Mouse (Mus musculus): ENCODE measurements around the gene Brdt.

Gene Brdt

DNA sequence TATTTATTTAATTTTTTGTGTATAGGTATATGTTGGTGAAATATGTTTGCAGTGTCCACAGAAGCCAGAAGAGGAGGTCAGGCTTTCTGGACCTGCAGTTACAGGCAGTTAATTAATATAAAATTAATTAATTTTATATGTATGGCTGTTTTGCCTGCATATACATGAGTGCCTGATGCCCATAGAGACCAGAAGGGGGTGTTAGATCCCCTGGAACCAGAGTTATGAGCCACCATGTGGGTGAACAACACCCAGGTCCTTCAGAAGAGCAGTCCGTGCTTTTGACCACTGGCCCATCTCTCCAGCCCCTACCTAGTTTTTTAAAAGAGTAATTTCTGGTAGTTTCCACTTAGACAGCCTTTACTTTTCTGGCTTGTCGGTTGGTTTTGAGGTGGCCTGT lies 81.3 kb downstream of the Brdt start:
- no peak for DNase-seq (ENCODE audit: low spot score)

DNA sequence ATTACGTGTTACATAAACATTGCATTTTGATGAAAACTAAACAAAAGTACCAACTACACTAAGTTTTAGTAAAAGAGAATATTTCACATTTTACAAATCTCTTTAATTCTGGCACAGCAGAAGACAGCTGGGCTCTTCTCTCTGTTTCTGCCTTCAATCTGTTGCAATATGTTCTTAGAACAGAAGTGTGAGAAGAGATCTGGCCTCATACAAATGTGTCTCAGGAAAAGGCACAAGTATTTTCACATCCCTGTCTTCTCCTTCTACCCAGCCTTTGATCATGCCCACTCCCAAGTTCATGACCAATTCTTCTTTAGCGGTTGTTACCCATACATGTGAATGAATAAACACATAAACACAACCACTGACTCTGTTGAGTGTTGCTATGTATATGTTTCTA lies 84.1 kb downstream of the Brdt start:
- no peak for DNase-seq (ENCODE audit: low spot score)

DNA sequence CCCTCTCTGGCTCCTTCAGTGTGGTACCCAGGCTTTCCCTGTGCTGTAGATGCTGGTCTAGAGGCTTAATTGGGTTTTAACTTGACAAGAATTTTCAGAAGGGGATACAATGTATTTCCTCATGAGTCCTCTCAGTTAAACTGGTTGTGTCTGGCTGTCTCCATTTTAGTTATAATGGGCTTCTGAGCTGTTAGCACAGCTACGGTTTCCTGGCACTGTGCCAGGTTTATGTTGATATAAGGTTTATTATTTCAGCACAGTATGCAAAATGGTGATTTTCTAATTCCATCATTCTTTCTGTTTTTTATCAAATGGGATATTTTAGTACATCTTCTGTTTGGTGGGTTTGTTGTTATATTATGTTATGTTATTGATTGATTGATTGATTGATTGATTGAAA lies 90.7 kb downstream of the Brdt start:
- DNase-seq (ENCODE audit: low spot score): no peak

DNA sequence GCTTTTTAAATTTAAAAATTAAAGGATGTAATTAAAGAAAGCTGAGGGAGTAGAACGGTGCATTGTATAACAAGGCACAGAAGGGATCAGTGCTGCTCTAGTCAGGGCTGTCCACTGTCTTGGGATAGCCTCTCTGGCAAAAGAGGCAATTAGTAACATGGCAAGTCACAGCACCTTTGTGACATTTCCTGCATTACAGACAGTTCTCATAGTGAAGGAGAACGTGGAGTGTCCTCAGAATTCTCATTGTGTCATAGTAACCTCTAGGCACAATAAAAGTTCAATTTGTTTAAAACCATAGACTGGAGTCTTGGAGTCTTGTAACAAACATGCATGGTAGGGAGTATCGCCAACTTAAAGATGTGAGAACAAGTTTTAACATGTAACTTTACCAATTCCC lies 100.3 kb downstream of the Brdt start, which contains the start of gene Lpcat2b:
Lpcat2b (plus strand) TSS at position 301 of the 400 bp plus-strand sequence.
- no peak for DNase-seq (ENCODE audit: low spot score)

DNA sequence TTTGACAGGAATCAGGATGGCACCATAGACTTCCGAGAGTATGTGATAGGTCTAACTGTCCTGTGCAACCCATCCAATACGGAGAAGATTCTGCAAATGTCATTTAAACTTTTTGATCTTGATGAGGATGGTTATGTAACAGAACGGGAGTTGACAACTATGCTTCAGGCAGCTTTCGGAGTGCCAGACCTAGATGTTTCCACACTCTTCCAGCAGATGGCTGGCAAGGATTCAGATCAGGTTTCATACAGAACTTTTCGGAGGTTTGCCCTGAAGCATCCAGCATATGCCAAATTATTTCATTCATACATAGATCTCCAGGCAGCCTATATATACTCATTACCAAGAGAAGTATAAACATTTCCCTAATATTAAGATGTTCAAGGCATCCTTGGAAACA lies 103.0 kb downstream of the Brdt start:
- no peak for DNase-seq (ENCODE audit: low spot score)

DNA sequence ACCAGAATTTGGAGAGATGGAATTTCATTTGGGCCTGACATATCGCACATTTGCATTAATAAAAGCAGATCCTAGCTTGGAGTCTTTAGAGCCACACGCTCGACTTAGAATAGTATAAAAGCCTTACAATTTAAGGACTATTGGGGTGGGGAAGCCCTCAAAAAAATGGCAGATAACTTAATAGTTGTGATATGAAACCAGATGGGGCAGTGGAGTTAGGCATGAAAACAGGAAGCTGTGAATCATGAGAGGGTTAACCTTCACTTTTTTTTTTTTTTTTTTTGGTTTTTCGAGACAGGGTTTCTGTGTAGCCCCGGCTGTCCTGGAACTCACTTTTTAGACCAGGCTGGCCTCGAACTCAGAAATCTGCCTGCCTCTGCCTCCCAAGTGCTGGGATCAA lies 105.2 kb downstream of the Brdt start:
- DNase-seq (ENCODE audit: low spot score): no peak
